Mouse (Mus musculus): ENCODE results near the gene Maml3. TPM values are rescaled to one million over a fixed set of nuclear protein-coding genes. Genes with fewer than 3 reads are reported as not detected.

The Maml3 gene
- polyA plus RNA-seq, 1 experiment: 12.7 TPM

GRCm38 (mm10) chr3:51894514-51894913 lies 210.4 kb downstream of the Maml3 start:
- TF ChIP-seq POLR2A (IDR thresholded peaks at IDR 0.05; ENCODE audit: borderline replicate concordance, extremely low read depth, insufficient read depth, insufficient read length, poor library complexity, severe bottlenecking) (no peak), CTCF (IDR thresholded peaks at IDR 0.05; ENCODE audit: borderline replicate concordance, extremely low read depth, insufficient read depth, insufficient read length) (peak; percentile 43; the same call in 1 of the 2 replicates)
- no peak for DNase-seq (ENCODE audit: low read depth)

- no peak for DNase-seq (ENCODE audit: low read depth)
- no peak for TF ChIP-seq CTCF (IDR thresholded peaks at IDR 0.05; ENCODE audit: borderline replicate concordance, extremely low read depth, insufficient read depth, insufficient read length)
- TF ChIP-seq POLR2A (IDR thresholded peaks at IDR 0.05; ENCODE audit: borderline replicate concordance, extremely low read depth, insufficient read depth, insufficient read length, poor library complexity, severe bottlenecking): no peak
Observed at GRCm38 (mm10) chr3:51891562-51892119, 213.2 kb downstream of the Maml3 start.

DNA sequence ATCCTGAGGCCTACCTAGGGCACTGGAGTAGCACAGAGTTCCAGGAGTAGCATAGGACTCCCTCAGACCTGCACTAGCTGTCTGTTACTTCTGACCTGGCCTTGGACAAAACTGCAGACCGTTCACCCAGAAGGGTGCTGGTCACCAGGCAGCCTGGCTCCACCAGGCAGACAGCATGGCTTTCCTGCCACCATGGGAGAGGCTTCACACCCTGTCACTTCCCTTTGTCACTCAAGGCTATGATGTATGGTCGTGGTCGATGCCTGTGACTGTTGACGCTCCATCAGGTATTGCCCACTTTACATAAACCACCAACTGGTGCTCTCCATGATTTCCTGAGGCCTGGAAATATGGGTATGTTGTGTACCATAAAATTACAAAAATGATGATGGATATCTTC lies 214.7 kb downstream of the Maml3 start:
- TF ChIP-seq CTCF (IDR thresholded peaks at IDR 0.05; ENCODE audit: borderline replicate concordance, extremely low read depth, insufficient read depth, insufficient read length) (no peak), POLR2A (IDR thresholded peaks at IDR 0.05; ENCODE audit: borderline replicate concordance, extremely low read depth, insufficient read depth, insufficient read length, poor library complexity, severe bottlenecking) (no peak)
- DNase-seq (ENCODE audit: low read depth): no peak

DNA sequence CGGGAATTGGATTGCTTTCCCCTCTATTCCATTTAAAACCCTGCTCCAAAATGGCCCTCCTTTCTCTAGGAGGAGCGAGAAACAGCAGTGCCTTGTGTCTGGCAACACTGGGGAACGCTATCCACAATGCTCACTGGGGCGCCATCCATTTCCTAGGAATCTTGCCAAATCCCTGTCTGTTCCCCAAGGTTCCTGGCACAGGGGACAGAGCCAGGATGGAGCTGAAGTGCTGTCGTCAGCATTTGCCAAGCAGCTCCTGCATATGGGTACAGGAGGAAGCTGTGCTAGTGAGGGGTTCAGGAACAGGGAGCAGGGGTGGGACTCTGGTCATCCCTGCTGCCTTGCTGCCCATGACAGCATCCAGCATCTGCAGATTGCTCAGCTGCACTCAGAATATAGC lies 215.1 kb downstream of the Maml3 start:
- TF ChIP-seq POLR2A (IDR thresholded peaks at IDR 0.05; ENCODE audit: borderline replicate concordance, extremely low read depth, insufficient read depth, insufficient read length, poor library complexity, severe bottlenecking): no peak
- TF ChIP-seq CTCF (IDR thresholded peaks at IDR 0.05; ENCODE audit: borderline replicate concordance, extremely low read depth, insufficient read depth, insufficient read length): no peak
- peak; percentile 97 for DNase-seq (ENCODE audit: low read depth)

GRCm38 (mm10) chr3:51888662-51889433 lies 216.0 kb downstream of the Maml3 start:
- DNase-seq (ENCODE audit: low read depth): peak; percentile 85
- TF ChIP-seq CTCF (IDR thresholded peaks at IDR 0.05; ENCODE audit: borderline replicate concordance, extremely low read depth, insufficient read depth, insufficient read length) (0 out of 2 replicates have a peak, but pooled peaks have one; percentile 0), POLR2A (IDR thresholded peaks at IDR 0.05; ENCODE audit: borderline replicate concordance, extremely low read depth, insufficient read depth, insufficient read length, poor library complexity, severe bottlenecking) (no peak)

DNA sequence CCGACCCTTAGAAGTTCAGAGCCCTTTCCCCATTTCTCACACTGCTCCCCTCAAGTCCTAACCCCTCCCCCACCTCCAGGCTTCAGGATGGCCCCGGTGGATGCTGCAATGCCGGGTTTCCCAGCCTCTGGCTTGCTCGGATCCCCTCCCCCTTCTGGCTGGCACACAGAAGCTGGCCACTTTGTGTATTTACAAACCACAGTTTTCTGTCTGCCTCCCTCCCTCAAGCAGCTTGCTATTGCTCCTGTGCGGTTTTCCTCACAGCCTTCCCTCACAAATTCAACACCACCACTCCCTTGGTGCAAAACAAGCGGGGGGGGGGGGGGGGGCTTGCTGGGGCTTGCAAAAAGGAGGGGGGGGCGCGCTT lies 216.6 kb downstream of the Maml3 start:
- peak; percentile 87 for DNase-seq (ENCODE audit: low read depth)
- TF ChIP-seq POLR2A (IDR thresholded peaks at IDR 0.05; ENCODE audit: borderline replicate concordance, extremely low read depth, insufficient read depth, insufficient read length, poor library complexity, severe bottlenecking): no peak
- TF ChIP-seq CTCF (IDR thresholded peaks at IDR 0.05; ENCODE audit: borderline replicate concordance, extremely low read depth, insufficient read depth, insufficient read length): no peak

DNA sequence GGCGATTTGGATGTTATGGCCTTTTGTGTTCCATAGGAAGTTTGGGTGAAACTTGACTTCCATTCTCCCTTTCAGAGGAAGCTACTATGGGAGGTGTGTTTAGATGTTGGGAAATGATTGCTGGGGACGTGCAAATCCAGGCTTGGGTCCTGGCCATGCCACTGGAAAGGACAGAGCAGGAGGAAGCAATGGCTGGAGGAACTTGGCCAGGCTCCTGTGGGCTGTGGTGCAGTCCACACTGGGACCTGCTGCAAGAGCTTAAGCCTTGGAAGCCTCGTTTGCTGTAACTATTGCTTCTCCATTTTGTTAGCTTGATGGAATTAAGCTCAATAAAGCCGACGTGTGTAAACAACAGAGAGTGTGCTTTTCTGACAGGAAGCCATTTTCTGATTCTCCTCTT lies 219.0 kb downstream of the Maml3 start:
- TF ChIP-seq POLR2A (IDR thresholded peaks at IDR 0.05; ENCODE audit: borderline replicate concordance, extremely low read depth, insufficient read depth, insufficient read length, poor library complexity, severe bottlenecking) (no peak), CTCF (IDR thresholded peaks at IDR 0.05; ENCODE audit: borderline replicate concordance, extremely low read depth, insufficient read depth, insufficient read length) (no peak)
- no peak for DNase-seq (ENCODE audit: low read depth)

GRCm38 (mm10) chr3:51885487-51885886 lies 219.4 kb downstream of the Maml3 start:
- DNase-seq (ENCODE audit: low read depth): no peak
- TF ChIP-seq CTCF (IDR thresholded peaks at IDR 0.05; ENCODE audit: borderline replicate concordance, extremely low read depth, insufficient read depth, insufficient read length) (no peak), POLR2A (IDR thresholded peaks at IDR 0.05; ENCODE audit: borderline replicate concordance, extremely low read depth, insufficient read depth, insufficient read length, poor library complexity, severe bottlenecking) (no peak)

DNA sequence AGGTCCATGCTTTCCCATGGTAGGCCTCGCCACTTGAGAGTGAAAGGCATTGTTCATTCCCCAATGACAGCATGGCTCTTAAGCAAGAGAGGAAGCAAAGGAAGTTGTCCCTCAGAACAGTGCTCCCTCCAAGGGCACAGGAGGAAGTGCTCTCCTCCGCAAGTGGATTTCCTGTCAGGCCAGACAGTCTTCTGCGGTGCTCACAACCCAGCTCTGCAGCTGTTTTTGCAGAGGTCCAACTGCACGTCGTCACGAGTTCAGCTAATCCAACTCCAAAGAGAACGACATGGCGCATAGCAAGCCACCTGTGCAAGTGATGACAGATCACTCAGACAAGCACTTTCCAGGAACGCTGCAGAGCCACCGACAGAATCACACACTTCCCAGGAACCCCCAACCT lies 222.9 kb downstream of the Maml3 start:
- DNase-seq (ENCODE audit: low read depth): no peak

DNA sequence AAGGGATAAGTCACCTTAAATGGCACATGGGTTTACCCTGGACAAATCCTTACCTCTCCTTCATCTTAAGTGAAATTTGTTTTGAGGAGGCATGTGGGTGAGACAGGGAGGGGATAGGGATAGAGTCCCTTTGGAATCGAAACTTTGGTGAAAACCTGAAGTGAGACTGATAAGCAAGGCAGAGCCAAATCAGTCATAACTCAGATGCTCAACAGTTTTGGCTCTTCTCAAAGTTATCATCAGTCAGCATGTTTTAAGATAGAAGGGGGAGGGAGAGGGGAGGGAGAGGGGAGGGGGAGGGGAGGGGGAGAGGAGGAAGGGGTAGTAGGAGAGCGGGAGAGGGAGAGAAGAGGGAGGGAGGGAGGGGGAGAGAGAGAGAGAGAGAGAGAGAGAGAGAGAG lies 223.5 kb downstream of the Maml3 start:
- TF ChIP-seq POLR2A (IDR thresholded peaks at IDR 0.05; ENCODE audit: borderline replicate concordance, extremely low read depth, insufficient read depth, insufficient read length, poor library complexity, severe bottlenecking): no peak
- no peak for TF ChIP-seq CTCF (IDR thresholded peaks at IDR 0.05; ENCODE audit: borderline replicate concordance, extremely low read depth, insufficient read depth, insufficient read length)
- DNase-seq (ENCODE audit: low read depth): no peak

More for the DNA sequence above, 222.9 kb downstream of the Maml3 start:
- TF ChIP-seq CTCF (IDR thresholded peaks at IDR 0.05; ENCODE audit: borderline replicate concordance, extremely low read depth, insufficient read depth, insufficient read length) (no peak), POLR2A (IDR thresholded peaks at IDR 0.05; ENCODE audit: borderline replicate concordance, extremely low read depth, insufficient read depth, insufficient read length, poor library complexity, severe bottlenecking) (no peak)

- TF ChIP-seq CTCF (IDR thresholded peaks at IDR 0.05; ENCODE audit: borderline replicate concordance, extremely low read depth, insufficient read depth, insufficient read length) (no peak), POLR2A (IDR thresholded peaks at IDR 0.05; ENCODE audit: borderline replicate concordance, extremely low read depth, insufficient read depth, insufficient read length, poor library complexity, severe bottlenecking) (no peak)
- peak; percentile 70 for DNase-seq (ENCODE audit: low read depth)
Observed at GRCm38 (mm10) chr3:51880506-51881036, 224.3 kb downstream of the Maml3 start.

Data from brain, embryonic 14.5 days (tissue).